Mouse (Mus musculus) frontal cortex, postnatal 14 days (tissue): Measurements from ENCODE around the gene Mgmt.

Experiments
- DNase-seq, 2 experiments: peaks; one replicate each; pipeline ENCODE4 v3.0.0; 2022; ENCODE audit warnings: low spot score in 2 of 2

Gene Mgmt

DNA sequence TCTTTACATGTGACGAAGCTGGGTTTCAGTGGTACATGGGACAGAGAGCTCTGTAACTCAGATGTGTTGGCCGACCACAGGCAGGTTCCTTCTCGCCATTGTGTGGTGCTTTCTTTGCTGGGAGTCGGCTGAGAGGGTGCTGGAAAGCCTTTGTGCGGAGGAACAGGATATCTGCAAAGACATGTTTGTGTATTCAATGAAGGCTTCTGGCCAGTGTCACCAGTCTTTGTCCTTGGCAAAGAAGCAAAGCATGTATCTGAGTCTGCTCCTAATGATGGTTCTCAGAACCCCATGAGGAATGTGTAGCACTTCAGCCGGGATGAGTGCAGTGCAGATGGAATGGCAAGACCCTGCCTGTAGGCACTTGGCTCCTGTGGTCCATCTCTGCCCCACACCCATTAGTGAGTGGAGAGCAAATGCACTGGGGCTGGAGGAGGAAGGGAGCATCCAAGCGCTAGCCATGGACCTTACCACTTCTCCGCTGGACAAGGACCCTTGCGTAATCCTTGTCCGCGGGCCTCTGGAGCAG is 14.3 kb downstream of the Mgmt start:
- DNase-seq, result no peak

DNA sequence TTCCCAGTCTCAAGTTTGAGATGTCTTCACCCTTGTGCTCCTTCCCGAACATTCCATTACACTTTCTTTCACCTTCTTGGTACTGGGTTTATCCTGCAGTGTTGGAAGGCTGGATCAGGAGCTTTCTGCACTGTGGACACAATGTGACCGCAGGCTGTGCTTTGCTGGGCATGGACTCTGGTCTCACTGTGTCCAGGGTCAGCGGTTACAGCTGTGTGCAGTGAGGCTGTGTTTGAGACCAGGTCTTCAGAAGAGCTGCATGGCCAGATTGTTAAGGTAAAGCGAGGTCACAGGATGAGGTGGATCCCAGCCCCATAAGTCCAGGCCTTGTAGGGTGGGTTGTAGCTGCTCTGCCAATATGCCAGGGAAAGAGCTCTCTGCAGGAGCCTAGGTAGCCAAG is 18.5 kb downstream of the Mgmt start:
- no peak for DNase-seq

DNA sequence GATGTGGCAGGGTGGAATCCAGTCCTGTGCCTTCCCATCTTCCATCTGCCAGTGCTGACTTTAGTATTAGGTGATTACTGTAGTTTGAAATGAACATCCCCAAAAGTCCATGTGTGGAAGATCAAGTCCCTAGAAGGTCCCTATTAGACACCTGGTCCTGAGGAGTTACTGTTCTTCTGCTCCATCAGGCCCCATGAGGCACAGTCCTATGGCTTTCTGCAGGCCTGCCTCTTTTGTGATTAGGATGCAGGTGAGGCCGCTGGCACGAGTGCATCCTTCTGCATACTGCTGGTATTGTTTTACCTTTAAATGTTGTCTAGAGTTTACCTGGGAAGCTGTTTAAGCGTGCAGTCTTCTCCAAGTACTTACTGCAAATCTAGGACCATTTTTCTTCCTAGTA is 21.6 kb downstream of the Mgmt start:
- no peak for DNase-seq

DNA sequence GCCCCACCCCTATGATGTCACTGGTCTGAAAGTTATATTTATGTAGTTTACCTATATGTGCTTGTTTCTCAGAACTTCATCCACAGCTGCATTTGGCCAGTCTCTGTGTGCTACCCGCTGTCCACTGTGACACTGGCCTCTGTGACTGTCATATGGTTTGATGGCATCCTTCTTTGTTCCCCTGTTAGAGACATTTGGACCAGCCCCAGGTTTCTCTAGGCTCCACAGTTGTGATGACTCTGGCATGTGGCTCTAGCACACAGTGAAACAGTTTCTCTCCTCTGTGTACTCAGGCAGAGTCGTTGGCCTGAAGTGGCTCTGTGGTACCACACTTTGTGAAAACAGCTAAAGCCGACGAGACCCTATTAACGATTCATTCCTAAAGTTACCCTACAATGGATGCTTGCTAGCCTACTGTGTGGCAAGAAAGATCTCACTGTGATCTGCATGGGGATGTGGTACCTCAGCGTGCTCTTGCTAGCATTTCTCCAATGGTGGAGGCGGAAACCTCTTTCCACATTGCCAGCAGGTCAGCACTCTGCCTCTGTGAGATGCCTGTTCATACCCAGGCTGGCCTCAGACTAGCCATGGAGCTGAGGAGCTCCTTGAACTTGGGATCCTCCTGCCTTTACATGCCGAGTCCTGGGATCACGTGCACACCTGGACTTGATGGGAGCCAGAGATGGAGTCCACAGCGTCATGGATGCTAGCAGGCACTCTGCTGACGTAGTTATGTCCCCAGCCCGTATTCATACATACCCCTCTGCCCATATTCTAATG is 26.8 kb downstream of the Mgmt start:
- DNase-seq, result no peak

DNA sequence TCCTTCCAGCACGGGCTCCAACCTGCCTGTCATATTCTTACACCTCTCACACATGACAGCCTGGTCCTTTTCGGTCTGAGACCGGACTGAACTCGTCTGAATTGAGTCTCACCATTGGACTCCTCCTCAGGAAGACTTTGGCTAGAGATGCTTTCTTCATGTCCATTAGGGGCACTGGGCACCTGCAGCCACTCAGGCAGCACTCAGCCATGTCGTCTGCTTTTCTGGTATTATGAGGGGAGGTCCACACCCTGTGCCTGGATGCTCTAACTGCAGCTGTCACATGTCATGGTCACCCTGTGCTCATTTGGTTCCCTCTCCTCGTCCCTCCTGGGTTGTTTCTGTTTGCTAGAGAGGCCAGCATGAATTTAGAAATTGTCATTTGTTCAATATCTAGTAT is 27.8 kb downstream of the Mgmt start:
- DNase-seq, result no peak

DNA sequence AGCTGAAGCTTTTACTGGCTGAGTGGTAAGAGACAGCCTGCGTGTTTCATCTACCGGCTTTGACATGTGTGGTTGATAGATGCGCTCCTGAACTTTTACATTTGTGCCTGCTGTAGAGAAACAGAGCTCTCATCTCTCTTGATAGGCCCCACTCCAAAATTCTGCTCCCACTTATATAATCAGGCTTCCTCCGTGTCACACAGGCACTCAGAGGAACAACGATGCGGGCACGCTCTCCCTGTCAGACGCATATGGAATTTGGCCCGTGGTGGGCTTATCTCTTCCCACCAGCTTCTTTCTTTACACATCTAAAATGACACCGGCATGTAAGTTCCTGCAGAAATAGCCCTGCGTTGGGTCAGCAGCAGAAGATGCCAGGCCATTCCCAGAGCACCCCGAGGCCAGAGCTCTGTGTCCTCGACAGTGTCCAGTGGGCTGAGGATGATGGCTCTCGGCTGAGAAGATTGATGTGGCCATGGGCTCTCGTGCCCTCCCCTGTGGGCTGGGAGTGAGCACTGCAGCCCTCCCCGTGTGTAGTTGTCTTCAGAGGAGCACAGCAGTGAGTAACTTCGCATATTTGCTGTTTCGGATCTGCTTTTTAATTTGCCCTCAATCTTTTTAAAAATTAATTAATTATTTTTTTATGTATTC is 30.3 kb downstream of the Mgmt start:
- DNase-seq, result no peak

DNA sequence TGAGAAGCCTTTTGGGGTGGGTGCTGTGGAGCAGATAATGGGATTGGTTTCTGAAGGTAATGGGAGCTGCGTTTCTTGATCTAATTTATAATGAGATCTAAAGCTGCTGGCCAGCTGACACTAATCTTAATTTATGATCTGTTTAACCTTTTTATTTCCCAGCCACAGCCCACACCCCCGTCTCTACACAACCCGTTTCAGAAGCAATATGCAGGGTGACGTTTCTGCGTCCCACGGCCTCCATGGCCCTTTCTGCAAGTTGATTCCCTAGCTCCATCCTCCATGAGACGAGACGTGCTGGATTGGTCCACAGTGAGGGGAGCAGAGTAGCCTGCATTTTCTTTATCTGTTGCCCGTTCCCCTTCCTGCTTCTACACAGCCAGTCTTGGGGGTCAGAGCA is 31.8 kb downstream of the Mgmt start:
- no peak for DNase-seq

DNA sequence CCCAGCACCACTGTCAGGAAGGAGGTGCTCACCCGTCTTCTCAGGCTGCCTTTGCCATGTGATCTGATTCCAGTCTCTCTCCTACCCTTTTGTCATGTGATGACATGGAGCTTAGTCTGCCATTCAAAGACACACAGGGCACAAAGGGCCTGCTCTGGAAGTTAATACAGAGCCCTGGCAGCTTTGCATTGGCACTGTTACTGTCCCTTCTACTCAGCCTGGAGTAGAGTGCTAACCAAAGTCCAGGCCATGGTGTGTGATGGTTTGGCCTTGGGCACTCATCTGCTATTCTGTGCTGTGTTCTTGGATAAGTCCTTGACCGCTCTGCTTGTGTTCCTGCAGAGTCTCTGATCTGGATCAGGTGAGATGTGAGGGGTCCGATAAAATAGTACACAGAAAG is 36.0 kb downstream of the Mgmt start:
- no peak for DNase-seq

DNA sequence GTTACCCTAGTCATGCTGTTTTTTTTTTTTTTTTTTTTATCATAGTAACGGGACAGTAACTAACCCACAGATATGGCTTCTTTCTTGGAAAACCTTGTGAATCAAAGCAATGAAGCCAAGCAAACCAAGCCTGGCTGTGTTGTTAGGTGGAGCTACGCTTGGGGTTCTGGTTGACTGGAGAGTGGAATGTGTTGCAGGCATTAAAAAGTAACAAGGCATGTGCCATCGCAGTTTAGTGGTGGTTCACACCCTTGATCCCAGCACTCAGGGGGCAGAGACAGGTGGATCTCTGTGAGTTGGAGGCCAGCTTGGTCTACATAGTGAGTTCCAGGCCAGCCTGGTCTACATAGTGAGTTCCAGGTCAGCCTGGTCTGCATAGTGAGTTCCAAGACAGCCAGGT is 39.0 kb downstream of the Mgmt start:
- DNase-seq, result no peak

DNA sequence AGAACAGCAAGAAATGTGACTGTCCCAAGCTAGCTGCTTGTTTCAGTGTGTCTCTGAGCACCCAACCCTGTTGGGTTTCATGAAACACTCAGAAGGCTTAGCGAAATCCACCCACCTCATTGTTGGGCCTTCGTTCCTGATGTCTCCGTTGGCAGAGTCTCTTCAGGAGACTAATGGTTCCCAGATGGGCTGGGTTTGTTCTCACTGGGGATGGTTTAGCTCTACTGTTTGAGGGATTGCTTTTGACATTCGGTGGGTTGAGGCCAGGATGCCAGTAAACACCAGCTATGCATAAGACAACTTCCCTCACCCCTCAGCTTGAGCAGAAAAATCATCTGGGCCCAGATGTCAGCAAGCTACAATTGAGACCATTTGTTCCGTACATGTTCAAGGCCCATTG is 39.9 kb downstream of the Mgmt start:
- DNase-seq, result no peak

DNA sequence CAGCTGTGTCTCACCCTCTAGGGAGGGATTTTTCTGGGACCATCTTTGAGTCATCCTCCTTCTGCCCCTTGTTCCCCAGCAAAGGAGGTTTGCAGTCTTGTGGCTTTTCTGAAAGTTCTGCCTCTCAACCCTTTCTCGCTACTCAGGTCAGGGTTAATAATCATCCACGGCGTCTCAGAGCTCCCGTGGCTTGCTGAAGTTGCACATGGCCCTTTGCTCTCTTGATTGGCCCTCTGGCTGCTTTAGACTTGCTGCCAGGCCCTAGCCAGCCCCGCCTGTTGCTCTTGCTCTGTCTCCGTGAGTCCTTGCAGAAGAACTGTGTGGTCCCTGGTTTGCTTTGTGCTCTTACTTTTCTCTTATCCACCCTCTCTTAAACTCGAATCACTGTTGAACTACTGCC is 40.4 kb downstream of the Mgmt start:
- no peak for DNase-seq

DNA sequence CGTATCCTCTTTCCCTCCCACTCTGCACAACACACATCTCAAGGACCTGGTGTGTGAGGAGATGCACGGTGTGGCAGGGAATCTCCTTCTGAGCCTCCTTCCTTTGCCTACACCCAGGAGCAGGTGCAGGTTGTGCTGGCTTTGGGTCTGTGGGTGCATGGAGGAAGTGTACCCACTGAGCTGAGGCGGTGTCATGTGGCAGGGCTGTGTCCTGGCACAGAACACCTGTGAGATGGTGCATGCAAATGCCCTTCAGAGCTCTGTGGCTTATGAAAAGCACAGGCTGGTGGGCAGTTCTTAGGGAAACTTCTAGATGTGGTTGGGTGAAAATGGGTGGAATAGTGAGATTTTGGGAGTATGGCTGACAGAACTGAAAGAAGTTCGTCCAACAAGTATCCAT is 44.0 kb downstream of the Mgmt start:
- DNase-seq, result no peak

DNA sequence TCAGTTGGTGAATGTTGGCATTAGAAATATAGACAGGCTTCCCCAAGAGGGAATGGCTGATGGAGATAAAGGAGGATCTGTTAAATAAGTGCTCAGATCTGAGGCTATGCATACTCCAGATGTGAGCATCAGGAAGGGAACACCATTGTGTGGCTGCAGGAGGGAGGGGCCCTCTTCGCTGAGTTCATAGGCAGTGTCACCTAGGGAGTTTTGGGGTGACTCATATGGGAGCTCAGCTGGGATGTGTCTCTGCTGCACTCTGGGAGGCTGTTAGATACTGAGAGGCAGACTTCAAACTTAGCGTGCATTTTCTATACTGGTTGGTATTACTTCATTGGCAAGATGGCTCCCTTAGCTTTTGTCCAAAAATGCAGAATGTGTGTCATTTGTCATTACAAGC is 48.0 kb downstream of the Mgmt start:
- no peak for DNase-seq

DNA sequence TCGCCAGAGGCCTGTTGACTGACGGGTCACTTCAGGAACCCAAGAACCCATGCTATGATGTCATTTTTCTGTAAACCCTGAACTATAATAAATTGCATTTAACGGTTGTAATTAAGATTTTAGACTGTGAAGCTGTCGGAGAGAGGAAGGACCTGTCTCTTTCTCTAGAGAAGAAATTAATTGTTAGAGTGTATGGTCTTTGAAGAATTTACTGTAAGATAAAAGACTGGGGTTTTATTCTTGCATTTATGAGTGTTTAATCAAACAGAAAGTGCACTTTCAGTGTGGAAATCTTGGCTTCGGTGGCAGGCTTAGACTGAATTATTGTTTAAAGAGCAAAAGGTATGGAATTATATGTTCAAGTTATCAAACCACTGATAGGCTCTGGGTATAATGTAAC is 49.5 kb downstream of the Mgmt start:
- no peak for DNase-seq

DNA sequence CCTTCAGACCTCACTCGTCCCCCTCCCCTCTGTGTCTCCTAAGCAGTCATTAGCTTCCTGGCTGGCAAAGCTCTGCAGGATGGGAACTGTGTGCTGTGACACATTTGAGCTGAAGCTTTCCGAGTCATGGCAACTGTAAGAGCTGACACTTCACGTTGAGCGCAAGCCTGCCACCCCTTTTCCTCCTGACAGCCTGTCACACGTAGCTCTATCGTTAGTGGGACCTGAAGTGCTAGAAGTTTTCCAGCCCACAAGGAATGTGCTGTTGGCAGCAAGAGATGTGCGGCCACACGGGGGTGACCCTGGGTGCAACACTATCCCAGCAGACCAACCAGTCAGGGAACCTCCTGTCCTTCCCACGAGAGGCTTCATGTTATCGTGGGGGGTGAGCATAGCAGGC is 51.3 kb downstream of the Mgmt start:
- peak in 1 of 2 experiments; percentile 8 for DNase-seq

DNA sequence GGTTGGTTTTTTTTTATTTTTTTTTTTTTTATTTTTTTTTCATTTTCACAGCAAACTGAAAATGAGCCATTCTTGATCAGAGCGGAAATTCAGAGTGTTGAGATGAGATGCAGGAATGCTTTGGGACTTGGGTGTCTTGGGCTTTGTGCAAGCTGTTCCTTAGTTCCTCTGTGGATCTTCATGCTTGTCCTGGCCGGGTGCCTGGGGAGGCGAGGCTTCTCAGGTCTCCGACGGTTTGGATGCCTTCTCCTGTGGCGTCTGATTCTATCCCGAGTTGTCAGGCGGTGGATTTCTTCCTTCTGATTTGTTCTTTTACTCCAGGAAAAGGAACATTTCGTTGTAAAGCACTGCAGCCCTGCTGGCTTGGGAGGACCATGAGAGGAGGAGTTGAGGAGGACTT is 51.7 kb downstream of the Mgmt start:
- DNase-seq, result peak in 1 of 2 experiments; percentile 4

DNA sequence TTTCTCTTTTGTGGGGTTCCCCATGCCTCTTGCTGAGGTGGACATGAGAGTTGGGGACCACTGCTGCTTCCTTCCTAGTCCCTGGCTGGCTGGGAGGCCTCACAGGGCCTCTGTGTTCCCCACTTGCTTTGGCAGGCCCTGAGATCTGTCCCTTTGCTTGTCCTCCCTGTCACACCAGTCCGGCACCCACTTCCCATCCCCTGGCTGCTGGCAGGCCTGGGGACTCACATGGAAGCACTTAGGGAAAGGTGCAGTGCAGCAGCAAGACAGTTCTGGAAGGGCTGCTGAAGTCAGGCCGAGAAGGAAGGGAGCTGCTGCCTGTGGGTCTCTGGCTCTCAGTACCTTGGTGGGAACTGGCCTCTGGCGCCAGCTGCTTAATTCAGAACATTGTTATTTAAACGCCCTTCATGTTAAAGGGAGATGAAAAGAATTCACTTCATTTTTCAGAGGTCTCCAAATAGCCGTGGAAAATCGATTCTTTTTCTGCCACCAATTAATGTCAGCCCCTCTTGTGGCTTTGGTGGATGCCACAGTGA is 53.9 kb downstream of the Mgmt start:
- no peak for DNase-seq

DNA sequence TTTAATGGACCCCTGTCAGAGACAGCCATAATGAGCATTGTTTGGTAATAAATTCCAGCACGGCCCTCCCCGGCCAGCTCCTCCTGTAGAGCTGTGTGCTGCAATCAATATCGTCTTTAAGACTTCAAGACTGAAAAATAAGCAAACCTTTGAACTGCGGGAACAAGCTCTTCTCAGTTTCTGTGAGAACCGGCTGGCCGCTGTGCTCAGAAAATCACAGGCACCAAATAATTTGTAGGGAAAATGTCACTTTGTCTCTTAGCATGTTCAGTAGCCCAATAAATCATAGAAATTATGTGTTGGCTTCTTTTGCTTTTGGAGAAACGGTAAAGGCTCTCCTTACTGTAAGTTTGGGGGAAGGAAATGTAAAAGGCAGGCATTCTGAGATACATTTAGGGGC is 58.2 kb downstream of the Mgmt start:
- no peak for DNase-seq

DNA sequence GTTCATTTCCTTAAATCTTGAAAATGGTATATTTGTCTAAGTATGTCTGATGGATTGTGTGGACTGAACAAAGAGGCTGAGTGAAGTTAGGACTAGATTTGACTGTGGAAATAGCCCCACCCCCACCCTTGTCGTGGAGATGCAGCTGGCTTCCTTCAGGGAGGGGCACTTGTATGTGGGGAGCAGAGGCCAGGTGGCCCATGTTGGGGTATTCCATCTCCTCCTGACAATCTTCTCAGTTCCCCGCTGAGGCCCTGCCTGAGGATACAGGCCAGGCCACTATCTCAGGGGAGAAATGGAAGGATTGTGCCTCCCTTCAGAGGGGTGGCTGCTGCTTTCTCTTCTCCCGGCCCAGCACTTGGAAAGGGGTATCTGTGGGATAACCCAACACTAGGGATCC is 58.8 kb downstream of the Mgmt start:
- no peak for DNase-seq

DNA sequence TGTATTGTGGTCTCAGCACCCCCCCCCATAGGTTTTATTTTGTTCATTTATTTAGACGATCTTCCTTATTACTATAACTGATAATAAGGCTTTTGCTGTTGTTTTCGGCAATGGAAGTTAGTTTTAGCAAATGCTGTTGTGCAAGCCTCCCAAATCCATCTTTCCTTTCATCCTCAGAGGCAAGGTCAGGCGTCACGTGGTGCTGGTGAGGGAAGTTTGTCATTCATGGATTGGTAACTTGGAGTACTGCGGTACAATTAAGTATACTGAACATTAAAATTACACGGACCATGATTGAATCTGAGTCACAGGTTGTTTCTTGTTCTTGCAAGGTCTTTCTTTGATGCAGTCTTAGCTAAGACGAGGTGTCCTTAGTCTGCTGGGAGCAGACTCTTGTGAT is 77.9 kb downstream of the Mgmt start:
- no peak for DNase-seq

DNA sequence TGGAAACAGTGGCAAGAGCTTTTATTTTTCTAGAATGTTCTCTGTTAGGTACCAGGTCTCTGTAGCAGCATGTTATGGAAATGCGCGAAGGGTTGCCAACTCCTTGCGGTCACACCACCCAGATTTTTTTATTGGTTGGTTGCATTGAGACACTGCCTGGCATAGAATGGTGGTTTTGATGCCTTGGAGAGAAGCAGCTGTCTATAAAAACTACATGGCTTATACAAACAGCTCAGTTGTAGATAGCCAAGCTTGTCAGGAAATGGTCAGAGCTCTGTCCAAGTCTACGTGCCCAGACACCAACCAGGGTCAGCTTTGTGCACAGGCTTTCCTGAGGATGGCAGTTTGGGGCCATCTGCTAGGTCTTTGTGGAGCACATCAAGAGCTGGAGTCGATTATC is 80.6 kb downstream of the Mgmt start:
- no peak for DNase-seq

DNA sequence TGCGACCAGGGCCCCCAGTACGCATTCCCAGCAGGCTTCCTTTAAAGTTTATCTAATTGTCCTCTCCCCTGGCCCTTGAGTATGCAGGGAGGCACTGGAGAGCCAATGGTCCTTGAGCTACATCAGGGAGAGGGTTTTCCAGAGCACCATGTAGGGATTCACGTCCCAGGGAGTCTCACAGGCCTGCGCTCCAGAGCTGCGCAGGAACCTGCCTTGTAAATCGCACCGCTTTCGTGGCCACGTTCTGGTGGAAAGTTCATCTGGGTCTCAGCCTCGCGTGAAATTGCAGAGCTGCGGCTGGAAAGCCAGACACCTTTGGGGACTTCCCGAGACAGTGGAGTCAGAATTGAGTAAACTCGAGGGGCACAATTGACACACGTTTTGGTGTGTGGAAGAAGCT is 103.0 kb downstream of the Mgmt start:
- no peak for DNase-seq

DNA sequence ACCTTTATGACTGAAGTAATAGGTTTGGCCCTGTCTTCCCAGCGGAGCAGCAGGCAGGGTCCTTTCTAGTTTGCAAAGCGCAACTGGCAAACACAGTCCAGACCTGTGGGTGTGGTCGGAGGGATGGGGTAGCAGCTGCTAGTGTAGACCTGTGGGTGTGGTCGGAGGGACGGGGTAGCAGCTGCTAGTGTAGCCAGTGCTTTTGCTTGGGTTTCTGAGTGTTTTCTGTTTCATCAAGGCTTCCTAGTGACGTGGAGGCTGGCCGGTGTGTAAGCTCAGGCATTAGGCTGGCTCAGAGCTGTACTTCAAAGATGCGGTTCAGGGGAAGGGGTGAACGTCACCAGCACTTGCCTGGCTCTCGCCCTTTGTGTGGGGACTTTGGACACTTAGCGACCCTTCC is 106.3 kb downstream of the Mgmt start:
- DNase-seq, result no peak
